Mouse (Mus musculus) intestine, embryonic 15.5 days (tissue): ENCODE results near the gene Ppil2. TPM values are rescaled to one million over a fixed set of nuclear protein-coding genes. Genes with fewer than 3 reads are reported as not detected.
A peak's percentile ranks its signal among the peaks of the same experiment; 100 is the strongest.

Experiments
- ATAC-seq: fragments of 200-750 bp; cut with Nextera tagmentation; 2 replicates; pipeline ENCODE4 v1.8.0; 2017; ENCODE audit warnings: moderate TSS enrichment, moderate library complexity
- H3K27ac ChIP-seq: fragments of 300-500 bp; sonication (generic); 2 replicates; pipeline ENCODE4 v1.5.1; 2015; ENCODE audit warnings: mild to moderate bottlenecking, inconsistent platforms
- H3K27me3 ChIP-seq: fragments of 300-500 bp; sonication (generic); replicated peaks from 2 replicates; pipeline ENCODE4 v1.6.1; 2015; ENCODE audit warnings: inconsistent platforms
- H3K36me3 ChIP-seq: fragments of 300-500 bp; sonication (generic); 2 replicates; pipeline ENCODE4 v1.6.1; 2015; ENCODE audit warnings: inconsistent platforms
- H3K4me1 ChIP-seq: fragments of 300-500 bp; sonication (generic); replicated peaks from 2 replicates; pipeline ENCODE4 v1.6.1; 2015; ENCODE audit warnings: inconsistent platforms
- H3K4me2 ChIP-seq: fragments of 300-500 bp; sonication (generic); replicated peaks from 2 replicates; pipeline ENCODE4 v1.6.1; 2015; ENCODE audit warnings: mild to moderate bottlenecking, inconsistent platforms
- H3K4me3 ChIP-seq: fragments of 300-500 bp; sonication (generic); replicated peaks from 2 replicates; pipeline ENCODE4 v1.5.1; 2015; ENCODE audit warnings: inconsistent platforms
- H3K9ac ChIP-seq: fragments of 300-500 bp; sonication (generic); 2 replicates; pipeline ENCODE4 v1.6.1; 2015; ENCODE audit warnings: inconsistent platforms
- H3K9me3 ChIP-seq: fragments of 300-500 bp; sonication (generic); 2 replicates; pipeline ENCODE4 v1.6.1; 2016; ENCODE audit warnings: inconsistent platforms
- WGBS: fragments of 180-500 bp; shearing (Covaris S2); methylation state at CpG from one replicate; pipeline ENCODE4 v1.1.7; 2015; 5-methylcytosine and 5-hydroxymethylcytosine counted together
- microRNA counts: library from miRNA; unstranded; fragments of <30 nt; microRNA quantifications from one replicate; lab custom pipeline; 2016
- polyA plus RNA-seq: library from polyadenylated mRNA; unstranded; fragments of >200 nt; fragmentation: Nextera tagmentation; extraction: Ambion mirVana; gene quantifications from 2 replicates; pipeline ENCODE4 v1.2.1, GENCODE M21; 2015

Ppil2 gene
- polyA plus RNA-seq, 1 experiment from 2014 or later: 121 TPM

DNA sequence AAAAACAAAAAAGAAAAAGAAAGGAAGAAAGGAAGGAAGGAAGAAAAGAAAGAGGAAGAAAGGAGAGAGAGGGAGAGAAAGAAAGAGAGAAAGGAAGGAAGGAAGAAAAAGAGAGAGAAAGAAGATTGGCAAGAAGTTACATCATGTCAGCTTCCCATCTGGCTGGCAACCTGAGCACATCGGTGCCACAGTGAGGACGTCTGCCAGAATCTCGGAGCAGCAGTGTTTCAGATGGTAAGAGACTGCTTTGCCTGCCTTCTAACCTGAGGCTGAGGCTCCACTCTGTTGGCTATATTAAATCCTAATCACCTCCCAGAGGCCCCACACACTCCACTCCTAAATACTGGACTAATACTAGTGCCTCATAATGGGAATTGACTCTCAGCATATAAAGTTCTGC lies 57.2 kb downstream of the Ppil2 start:
- Histone ChIP-seq H3K4me1 (no peaks in the 10 kb centered on the region), H3K4me2 (no peak overlapping the region), H3K9ac (no peak overlapping the region), H3K4me3 (no peak overlapping the region), H3K27ac (no peak overlapping the region), H3K27me3 (no peaks in the 10 kb centered on the region), H3K9me3 (no peaks in the 10 kb centered on the region), H3K36me3 (0 out of 2 replicates have a peak, but pooled peaks cover 3% of the 10 kb centered on the region)
- no peak for ATAC-seq
- 81% methylated on average over 3 of the region's 3 CpGs for WGBS

DNA sequence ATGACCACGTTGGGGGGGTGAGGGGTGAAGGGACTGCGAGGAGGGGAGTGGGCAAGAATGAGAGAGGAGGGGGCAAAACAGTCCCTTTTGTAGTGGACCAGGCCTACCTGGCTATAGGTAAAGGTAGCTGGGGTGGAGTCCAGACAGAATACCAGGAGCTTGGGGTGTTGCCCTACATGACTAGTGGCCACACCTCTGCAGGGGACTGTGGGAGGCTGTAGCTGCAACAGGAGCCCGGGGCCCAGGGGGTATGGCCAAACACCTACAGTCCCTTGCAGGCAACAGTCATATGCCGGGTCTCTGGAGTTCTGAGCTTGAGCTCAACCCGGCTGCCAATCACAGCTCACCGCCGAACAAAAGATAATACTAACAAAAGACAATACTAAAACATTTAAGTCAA lies 59.0 kb downstream of the Ppil2 start:
- ATAC-seq: peak; percentile 51; the same call in 1 of the 2 replicates
- H3K27me3 ChIP-seq: no peaks in the 10 kb centered on the region
- WGBS: 81% methylated on average over 7 of the region's 7 CpGs
- H3K9ac ChIP-seq: no peak overlapping the region
- no peaks in the 10 kb centered on the region for H3K4me1 ChIP-seq
- H3K27ac ChIP-seq: no peak overlapping the region
- H3K36me3 ChIP-seq: peaks cover 15% of the 10 kb centered on the region
- H3K4me2 ChIP-seq: no peak overlapping the region
- no peaks in the 10 kb centered on the region for H3K9me3 ChIP-seq
- no peak overlapping the region for H3K4me3 ChIP-seq

DNA sequence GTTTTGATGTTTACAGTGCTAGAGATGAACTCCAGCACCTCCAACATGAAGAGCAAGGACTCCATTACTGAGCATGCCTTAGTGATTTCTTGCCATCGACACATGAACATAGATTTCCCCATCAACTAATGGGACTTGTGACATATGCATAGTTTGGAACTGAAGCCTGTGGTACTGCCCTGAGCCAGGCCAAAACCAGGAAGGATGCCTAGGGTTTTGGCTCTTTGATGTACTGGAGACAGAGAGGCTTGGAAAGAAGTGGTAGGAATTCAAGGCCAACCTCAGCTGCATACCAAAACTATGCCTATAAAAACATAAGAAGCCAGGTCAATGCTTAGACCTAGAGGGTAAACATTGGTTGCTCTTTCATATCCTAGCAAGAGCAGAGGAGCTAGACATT lies 61.2 kb downstream of the Ppil2 start:
- ATAC-seq: no peak
- Histone ChIP-seq H3K36me3 (peaks cover 17% of the 10 kb centered on the region), H3K27ac (no peak overlapping the region), H3K9ac (no peak overlapping the region), H3K4me3 (no peak overlapping the region), H3K4me1 (no peaks in the 10 kb centered on the region), H3K9me3 (no peaks in the 10 kb centered on the region), H3K27me3 (no peaks in the 10 kb centered on the region), H3K4me2 (no peak overlapping the region)
- whole genome bisulfite sequencing: 88% methylated on average over 1 of the region's 1 CpGs

GRCm38 (mm10) chr16:17045287-17045686 lies 65.8 kb downstream of the Ppil2 start:
- Histone ChIP-seq H3K4me3 (no peak overlapping the region), H3K9ac (no peak overlapping the region), H3K36me3 (peaks cover 33% of the 10 kb centered on the region), H3K27me3 (no peaks in the 10 kb centered on the region), H3K9me3 (no peaks in the 10 kb centered on the region), H3K27ac (no peak overlapping the region), H3K4me2 (no peak overlapping the region), H3K4me1 (no peaks in the 10 kb centered on the region)
- ATAC-seq: no peak
- WGBS: 84% methylated on average over 3 of the region's 3 CpGs

DNA sequence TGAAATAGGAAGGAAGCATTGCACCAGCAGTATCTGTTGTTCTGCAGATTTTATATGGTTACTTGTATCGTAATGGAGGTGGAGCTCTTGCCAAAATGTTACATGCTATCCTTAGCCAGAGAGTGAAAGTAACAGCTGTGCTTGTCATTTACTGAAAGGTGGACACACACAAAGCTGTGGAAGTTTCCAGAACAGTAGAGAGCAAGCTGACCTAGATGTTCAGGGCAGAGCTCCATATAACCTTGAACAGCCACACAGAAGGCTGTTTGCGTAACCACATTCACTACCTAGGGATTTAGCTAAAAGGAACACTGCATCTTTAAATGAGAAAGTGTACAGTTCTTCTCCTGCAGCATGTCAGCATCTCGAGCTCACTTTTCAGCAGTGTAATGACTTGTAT lies 66.7 kb downstream of the Ppil2 start:
- no peak for ATAC-seq
- no peak overlapping the region for H3K9ac ChIP-seq
- no peaks in the 10 kb centered on the region for H3K9me3 ChIP-seq
- H3K27me3 ChIP-seq: no peaks in the 10 kb centered on the region
- no peaks in the 10 kb centered on the region for H3K4me1 ChIP-seq
- 85% methylated on average over 3 of the region's 3 CpGs for WGBS
- H3K27ac ChIP-seq: no peak overlapping the region
- H3K36me3 ChIP-seq: peaks cover 36% of the 10 kb centered on the region
- H3K4me3 ChIP-seq: no peak overlapping the region
- H3K4me2 ChIP-seq: no peak overlapping the region

GRCm38 (mm10) chr16:17041417-17041816 lies 69.6 kb downstream of the Ppil2 start:
- H3K4me1 ChIP-seq: no peaks in the 10 kb centered on the region
- ATAC-seq: no peak
- 94% methylated on average over 1 of the region's 1 CpGs for WGBS
- peaks cover 30% of the 10 kb centered on the region; the same call in 1 of the 2 replicates for H3K36me3 ChIP-seq
- H3K27me3 ChIP-seq: no peaks in the 10 kb centered on the region
- H3K9ac ChIP-seq: no peak overlapping the region
- H3K4me3 ChIP-seq: no peak overlapping the region
- no peaks in the 10 kb centered on the region for H3K9me3 ChIP-seq
- no peak overlapping the region for H3K4me2 ChIP-seq
- no peak overlapping the region for H3K27ac ChIP-seq

GRCm38 (mm10) chr16:17040716-17041115 lies 70.3 kb downstream of the Ppil2 start:
- 93% methylated on average over 3 of the region's 3 CpGs for WGBS
- Histone ChIP-seq H3K36me3 (peaks cover 28% of the 10 kb centered on the region; the same call in 1 of the 2 replicates), H3K4me2 (no peak overlapping the region), H3K4me1 (no peaks in the 10 kb centered on the region), H3K27me3 (no peaks in the 10 kb centered on the region), H3K9me3 (no peaks in the 10 kb centered on the region), H3K4me3 (no peak overlapping the region), H3K27ac (no peak overlapping the region), H3K9ac (no peak overlapping the region)
- no peak for ATAC-seq

MicroRNA genes within 50 kb of the gene (microRNA counts, 519-probe panel; counts per million panel counts)
- 3,796 counts per million, percentile 92 among the panel's probes with 10 or more counts for microRNA mmu-miR-130b (lab: Ali Mortazavi, UCI)
- 2,331 counts per million, percentile 61 among the panel's probes with 10 or more counts for microRNA mmu-miR-301b (lab: Ali Mortazavi, UCI)

Other genes starting within 250 kb of the Ppil2 start
- gene Igll1, start 247.3 kb downstream of the Ppil2 start, polyA plus RNA-seq: 0.50 and 0.53 TPM in 2 replicates
- 51.1 and 54.0 TPM in 2 replicates for gene Top3b, start 240.5 kb downstream of the Ppil2 start, polyA plus RNA-seq
- gene Vpreb1, start 240.4 kb downstream of the Ppil2 start, polyA plus RNA-seq: 1.5 and 1.6 TPM in 2 replicates
- gene Ppm1f, start 214.8 kb downstream of the Ppil2 start, polyA plus RNA-seq: 16.4 and 16.9 TPM in 2 replicates
- gene Mapk1, start 127.9 kb downstream of the Ppil2 start, polyA plus RNA-seq: 149 and 158 TPM in 2 replicates
- 13.7 and 17.1 TPM in 2 replicates for gene Ypel1, start 41.6 kb downstream of the Ppil2 start, polyA plus RNA-seq
- 34.5 and 39.0 TPM in 2 replicates for gene 2610318N02Rik, start 13.9 kb upstream of the Ppil2 start, polyA plus RNA-seq
- 134 and 192 TPM in 2 replicates for gene Sdf2l1, start 21.1 kb upstream of the Ppil2 start, polyA plus RNA-seq
- 33.5 and 35.1 TPM in 2 replicates for gene Ydjc, start 33.4 kb upstream of the Ppil2 start, polyA plus RNA-seq
- 1.9 and 2.3 TPM in 2 replicates for gene Ccdc116, start 36.0 kb upstream of the Ppil2 start, polyA plus RNA-seq
- gene Ube2l3, start 91.4 kb upstream of the Ppil2 start, polyA plus RNA-seq: 352 and 386 TPM in 2 replicates
- 0.57 and 0.67 TPM in 2 replicates for gene Rimbp3, start 97.3 kb upstream of the Ppil2 start, polyA plus RNA-seq
- 5.8 and 6.0 TPM in 2 replicates for gene Hic2, start 122.3 kb upstream of the Ppil2 start, polyA plus RNA-seq
- 12.7 and 17.6 TPM in 2 replicates for gene Tmem191c, start 164.8 kb upstream of the Ppil2 start, polyA plus RNA-seq
- 3.1 and 4.2 TPM in 2 replicates for gene Serpind1, start 220.1 kb upstream of the Ppil2 start, polyA plus RNA-seq